Mouse (Mus musculus) myocyte (in vitro differentiated cells): ENCODE measurements around the gene Atp2b2. TPM values are rescaled to one million over a fixed set of nuclear protein-coding genes. Genes with fewer than 3 reads are reported as not detected.

Source experiments
- H3K27me3 ChIP-seq: one replicate; pipeline ENCODE4 v1.6.1; 2011; ENCODE audit not compliant: control insufficient read depth, insufficient read depth, insufficient read length
- H3K36me3 ChIP-seq: one replicate; pipeline ENCODE4 v1.6.1; 2011; ENCODE audit not compliant: control insufficient read depth, insufficient read depth
- H3K4me2 ChIP-seq: one replicate; pipeline ENCODE4 v1.6.1; 2011; ENCODE audit warnings: low read depth, control low read depth
- H3K4me3 ChIP-seq: one replicate; pipeline ENCODE4 v1.5.1; 2011; ENCODE audit warnings: mild to moderate bottlenecking, control low read depth, moderate library complexity
- H3K79me2 ChIP-seq: one replicate; pipeline ENCODE4 v1.6.1; 2011; ENCODE audit not compliant: control insufficient read depth, insufficient read depth
- H3ac ChIP-seq: one replicate; pipeline ENCODE4 v1.6.1; 2011; ENCODE audit not compliant: control insufficient read depth, insufficient read length
- CEBPB ChIP-seq: IDR thresholded peaks from 2 replicates; pipeline ENCODE4 v1.6.1; 2011; ENCODE audit warnings: mild to moderate bottlenecking, moderate library complexity; ENCODE audit not compliant: poor library complexity, insufficient read depth, severe bottlenecking
- E2F4 ChIP-seq: IDR thresholded peaks from one replicate; pipeline ENCODE4 v1.6.1; 2011; ENCODE audit warnings: mild to moderate bottlenecking, control low read depth, moderate library complexity; ENCODE audit not compliant: insufficient read depth
- MAX ChIP-seq: IDR thresholded peaks from one replicate; pipeline ENCODE4 v1.6.1; 2011; ENCODE audit warnings: low read depth, mild to moderate bottlenecking, control low read depth
- MYOD1 ChIP-seq, 3 experiments: IDR thresholded peaks; one replicate each; pipeline ENCODE4 v1.6.1; 2011; ENCODE audit warnings: control low read depth in 2 of 3, low read depth in 2 of 3, mild to moderate bottlenecking in 2 of 3, moderate library complexity in 1 of 3; ENCODE audit not compliant: insufficient read length in 2 of 3, control insufficient read depth in 1 of 3
- MYOG ChIP-seq, 3 experiments: IDR thresholded peaks; one replicate each; pipeline ENCODE4 v1.6.1; 2011; ENCODE audit warnings: control low read depth in 2 of 3, low read depth in 2 of 3, mild to moderate bottlenecking in 2 of 3; ENCODE audit not compliant: insufficient read length in 2 of 3, control insufficient read depth in 1 of 3, insufficient read depth in 1 of 3
- POLR2A ChIP-seq: IDR thresholded peaks from one replicate; pipeline ENCODE4 v1.6.1; 2011; ENCODE audit warnings: low read depth, mild to moderate bottlenecking, control low read depth, moderate library complexity; ENCODE audit not compliant: insufficient read length
- POLR2AphosphoS2 ChIP-seq: IDR thresholded peaks from one replicate; pipeline ENCODE4 v1.6.1; 2011; ENCODE audit warnings: low read depth, control low read depth; ENCODE audit not compliant: insufficient read length
- REST ChIP-seq: IDR thresholded peaks from one replicate; pipeline ENCODE4 v1.6.1; 2011; ENCODE audit warnings: mild to moderate bottlenecking, control low read depth, moderate library complexity; ENCODE audit not compliant: insufficient read depth, insufficient read length
- SRF ChIP-seq: IDR thresholded peaks from one replicate; pipeline ENCODE4 v1.6.1; 2011; ENCODE audit warnings: low read depth; ENCODE audit not compliant: control insufficient read depth, insufficient read length
- TCF12 ChIP-seq: IDR thresholded peaks from one replicate; pipeline ENCODE4 v1.6.1; 2011; ENCODE audit warnings: mild to moderate bottlenecking, control low read depth; ENCODE audit not compliant: poor library complexity, insufficient read depth, severe bottlenecking
- TCF3 ChIP-seq: IDR thresholded peaks from one replicate; pipeline ENCODE4 v1.6.1; 2011; ENCODE audit warnings: low read depth, control low read depth; ENCODE audit not compliant: insufficient read length
- USF1 ChIP-seq: IDR thresholded peaks from one replicate; pipeline ENCODE4 v1.6.1; 2011; ENCODE audit warnings: low read depth, mild to moderate bottlenecking, control low read depth, moderate library complexity
- polyA plus RNA-seq: library from polyadenylated mRNA; unstranded; fragments of >200 nt; fragmentation: generic; extraction: Trizol; gene quantifications from one replicate; pipeline ENCODE4 v1.2.1, GENCODE M21; 2012; ENCODE audit warnings: missing spikeins

Gene Atp2b2
- polyA plus RNA-seq, 1 experiment = not detected

DNA sequence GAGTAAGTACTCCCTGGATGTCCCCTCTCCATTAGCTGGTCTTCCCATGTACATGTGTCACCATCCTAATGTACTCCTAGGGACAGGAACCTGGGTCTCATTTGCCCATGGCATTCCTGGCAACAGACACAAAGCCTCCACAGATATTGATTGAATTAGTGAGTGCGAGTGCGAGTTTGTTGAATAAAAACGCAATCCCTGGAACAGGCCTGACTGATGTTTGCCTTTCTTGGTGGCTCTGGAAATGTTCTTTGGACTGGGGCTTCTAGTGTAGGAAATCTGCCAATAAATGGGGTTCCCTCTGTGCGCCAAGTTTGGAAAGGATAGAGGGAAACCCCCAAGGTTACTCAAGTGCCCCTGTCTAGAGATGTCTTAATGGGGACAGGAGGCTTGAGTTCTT lies 146.4 kb downstream of the Atp2b2 start:
- Histone ChIP-seq H3ac (no peak overlapping the region), H3K36me3 (no peaks in the 10 kb centered on the region), H3K4me2 (no peak overlapping the region), H3K4me3 (no peak overlapping the region), H3K27me3 (peaks cover 23% of the 10 kb centered on the region), H3K79me2 (no peaks in the 10 kb centered on the region)
- TF ChIP-seq POLR2A (no peak), E2F4 (no peak), TCF3 (no peak), SRF (no peak), CEBPB (no peak), MYOD1 (IDR thresholded peaks at IDR 0.05; ENCODE audit: control insufficient read depth in 1 of 3, insufficient read length in 2 of 3, low read depth in 2 of 3) (no peak), TCF12 (no peak), MAX (no peak), MYOG (IDR thresholded peaks at IDR 0.05; ENCODE audit: control insufficient read depth in 1 of 3, insufficient read depth in 1 of 3, insufficient read length in 2 of 3, low read depth in 2 of 3) (no peak), POLR2AphosphoS2 (no peak), USF1 (no peak), REST (no peak)

DNA sequence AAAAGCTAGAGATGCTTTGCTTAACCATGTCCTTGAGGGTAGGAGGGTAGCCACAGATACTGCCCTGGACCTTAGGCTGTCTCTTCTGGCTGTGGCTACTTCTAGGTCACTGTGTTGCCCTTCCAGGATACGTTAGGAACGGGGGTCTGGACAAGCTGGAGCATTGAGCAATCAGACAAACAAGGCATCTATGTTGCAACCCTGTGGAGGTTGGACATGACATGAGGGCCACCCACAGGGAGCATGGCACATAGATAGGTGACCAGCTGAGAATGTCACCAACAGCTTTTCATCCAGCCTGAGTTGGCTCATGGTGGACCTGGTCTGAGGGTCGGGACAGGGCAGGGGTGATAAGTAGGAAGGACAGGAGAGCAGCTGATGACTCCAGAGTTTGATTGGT lies 148.4 kb downstream of the Atp2b2 start:
- no peak overlapping the region for H3ac ChIP-seq
- no peaks in the 10 kb centered on the region for H3K36me3 ChIP-seq
- H3K79me2 ChIP-seq = no peaks in the 10 kb centered on the region
- no peak for TF ChIP-seq POLR2AphosphoS2
- TF ChIP-seq SRF = no peak
- no peak for TF ChIP-seq MAX
- no peak for TF ChIP-seq E2F4
- no peak for TF ChIP-seq MYOG (IDR thresholded peaks at IDR 0.05; ENCODE audit: control insufficient read depth in 1 of 3, insufficient read depth in 1 of 3, insufficient read length in 2 of 3, low read depth in 2 of 3)
- TF ChIP-seq TCF3 = no peak
- TF ChIP-seq POLR2A = no peak
- no peak for TF ChIP-seq CEBPB
- TF ChIP-seq TCF12 = no peak
- TF ChIP-seq USF1 = no peak
- TF ChIP-seq REST = no peak
- no peak for TF ChIP-seq MYOD1 (IDR thresholded peaks at IDR 0.05; ENCODE audit: control insufficient read depth in 1 of 3, insufficient read length in 2 of 3, low read depth in 2 of 3)
- H3K4me3 ChIP-seq = no peak overlapping the region
- peaks cover 43% of the 10 kb centered on the region for H3K27me3 ChIP-seq
- no peak overlapping the region for H3K4me2 ChIP-seq

DNA sequence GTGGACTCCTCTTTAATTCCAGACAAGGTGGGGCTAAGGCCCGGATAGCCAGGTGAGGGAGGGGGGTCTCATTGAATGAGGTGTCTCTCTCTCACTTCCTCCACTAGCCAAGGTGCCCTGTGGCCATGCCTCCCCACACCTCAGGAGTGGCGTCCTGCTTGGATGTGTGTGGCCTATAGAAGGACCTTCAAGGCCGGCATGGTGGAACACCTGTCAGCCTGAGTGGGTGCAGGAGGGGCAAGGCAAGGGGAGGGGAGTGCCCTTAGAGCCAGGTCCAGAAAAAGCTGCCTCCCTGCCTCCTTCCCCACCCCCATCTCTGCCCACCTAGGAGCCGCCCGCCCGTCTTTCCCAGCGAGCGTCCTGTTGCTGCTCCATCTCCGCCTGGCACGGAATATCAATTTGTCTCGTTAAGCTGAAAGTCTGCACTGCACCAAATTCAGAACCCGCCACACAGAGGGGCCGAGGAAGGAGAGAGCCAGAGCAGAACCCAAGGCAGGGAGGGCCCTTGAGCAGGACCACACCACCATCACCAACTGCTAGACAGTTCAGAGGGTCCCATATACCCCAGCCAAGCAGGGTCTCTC lies 150.2 kb downstream of the Atp2b2 start:
- TF ChIP-seq E2F4 (no peak), MAX (no peak), TCF12 (no peak), POLR2AphosphoS2 (no peak), MYOG (IDR thresholded peaks at IDR 0.05; ENCODE audit: control insufficient read depth in 1 of 3, insufficient read depth in 1 of 3, insufficient read length in 2 of 3, low read depth in 2 of 3) (no peak), USF1 (no peak), MYOD1 (IDR thresholded peaks at IDR 0.05; ENCODE audit: control insufficient read depth in 1 of 3, insufficient read length in 2 of 3, low read depth in 2 of 3) (no peak)
- no peaks in the 10 kb centered on the region for H3K36me3 ChIP-seq

DNA sequence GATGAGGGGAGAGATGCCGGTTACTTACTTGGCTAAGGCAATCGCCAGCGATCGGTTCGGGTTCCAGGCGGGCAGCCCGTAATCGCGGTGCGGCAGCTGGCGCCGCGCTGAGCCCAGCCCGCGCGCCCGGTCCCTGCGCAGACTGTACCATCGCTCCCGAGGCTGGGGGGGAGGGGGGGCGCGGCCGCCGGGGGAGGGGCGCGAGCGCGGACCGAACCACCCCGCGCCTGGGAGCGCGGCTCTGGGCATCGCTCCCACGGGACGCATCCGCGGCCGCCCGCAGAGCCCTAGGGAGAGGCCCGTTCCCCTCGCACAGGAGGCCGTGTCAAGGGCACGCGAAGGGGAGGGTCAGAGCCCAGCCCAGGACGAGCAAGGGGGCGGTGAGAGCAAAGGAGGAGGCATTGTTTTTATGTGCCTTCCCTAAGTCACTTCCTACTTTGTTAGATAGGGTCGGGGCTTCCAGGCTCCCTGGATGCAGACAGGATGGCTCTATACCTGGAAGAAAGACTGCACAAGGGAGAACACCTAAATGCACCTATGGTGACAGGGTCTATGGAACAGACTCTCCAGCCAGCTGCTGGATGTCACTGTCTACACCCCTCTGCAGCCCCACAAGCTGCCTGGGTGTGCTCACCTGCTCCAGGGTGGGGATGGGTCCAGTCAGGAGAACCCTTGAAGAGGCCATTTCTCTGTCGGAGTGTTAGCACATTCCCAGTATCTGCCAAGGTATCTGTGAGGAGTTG lies 151.0 kb downstream of the Atp2b2 start:
- Histone ChIP-seq H3K36me3 (no peaks in the 10 kb centered on the region), H3K27me3 (peaks cover 55% of the 10 kb centered on the region), H3K79me2 (no peaks in the 10 kb centered on the region), H3ac (no peak overlapping the region), H3K4me3 (no peak overlapping the region), H3K4me2 (no peak overlapping the region)
- TF ChIP-seq E2F4 (no peak), TCF3 (no peak), MYOG (IDR thresholded peaks at IDR 0.05; ENCODE audit: control insufficient read depth in 1 of 3, insufficient read depth in 1 of 3, insufficient read length in 2 of 3, low read depth in 2 of 3) (no peak), USF1 (no peak), TCF12 (no peak), MYOD1 (IDR thresholded peaks at IDR 0.05; ENCODE audit: control insufficient read depth in 1 of 3, insufficient read length in 2 of 3, low read depth in 2 of 3) (no peak), POLR2A (no peak), REST (no peak), CEBPB (no peak), POLR2AphosphoS2 (no peak), SRF (no peak), MAX (no peak)

More for the DNA sequence above, 150.2 kb downstream of the Atp2b2 start:
- H3K4me2 ChIP-seq = no peak overlapping the region
- no peak overlapping the region for H3ac ChIP-seq
- no peak overlapping the region for H3K4me3 ChIP-seq
- H3K27me3 ChIP-seq = peaks cover 55% of the 10 kb centered on the region
- H3K79me2 ChIP-seq = no peaks in the 10 kb centered on the region
